Mouse (Mus musculus) intestine, embryonic 14.5 days (tissue): ENCODE measurements around the gene Clptm1l. TPM values are rescaled to one million over a fixed set of nuclear protein-coding genes. Genes with fewer than 3 reads are reported as not detected.

Source experiments
- ATAC-seq: fragments of 200-750 bp; cut with Nextera tagmentation; replicated peaks from 2 replicates; pipeline ENCODE4 v1.8.0; 2017; ENCODE audit warnings: low read depth, moderate number of reproducible peaks, moderate TSS enrichment, moderate library complexity; ENCODE audit not compliant: low FRiP score, low TSS enrichment
- DNase-seq: peaks from one replicate; pipeline ENCODE4 v3.0.0-alpha.2; 2018; ENCODE audit warnings: low spot score
- H3K27ac ChIP-seq: fragments of 300-500 bp; sonication (generic); 2 replicates; pipeline ENCODE4 v1.5.1; 2014; ENCODE audit warnings: low read depth, mild to moderate bottlenecking, control low read depth
- H3K27me3 ChIP-seq: fragments of 300-500 bp; sonication (generic); replicated peaks from 2 replicates; pipeline ENCODE4 v1.6.1; 2014; ENCODE audit warnings: low read length, control low read depth; ENCODE audit not compliant: control insufficient read depth, insufficient read depth
- H3K36me3 ChIP-seq: fragments of 300-500 bp; sonication (generic); 2 replicates; pipeline ENCODE4 v1.6.1; 2014; ENCODE audit warnings: low read length, control low read depth; ENCODE audit not compliant: control insufficient read depth, insufficient read depth
- H3K4me1 ChIP-seq: fragments of 300-500 bp; sonication (generic); replicated peaks from 2 replicates; pipeline ENCODE4 v1.6.1; 2014; ENCODE audit warnings: low read length, control low read depth, mixed read lengths; ENCODE audit not compliant: control insufficient read depth, insufficient read depth
- H3K4me2 ChIP-seq: fragments of 300-500 bp; sonication (generic); 2 replicates; pipeline ENCODE4 v1.6.1; 2014; ENCODE audit warnings: low read length
- H3K4me3 ChIP-seq: fragments of 300-500 bp; sonication (generic); 2 replicates; pipeline ENCODE4 v1.5.1; 2014; ENCODE audit warnings: low read depth, low read length, control low read depth, mixed read lengths
- H3K9ac ChIP-seq: fragments of 300-500 bp; sonication (generic); 2 replicates; pipeline ENCODE4 v1.6.1; 2014; ENCODE audit warnings: mild to moderate bottlenecking, low read length
- H3K9me3 ChIP-seq: fragments of 300-500 bp; sonication (generic); 2 replicates; pipeline ENCODE4 v1.6.1; 2016; ENCODE audit warnings: low read length, control low read depth; ENCODE audit not compliant: control insufficient read depth
- WGBS: fragments of 180-500 bp; shearing (Covaris S2); extraction: QIAGEN DNeasy Blood & Tissue Kit; methylation state at CpG from one replicate; pipeline ENCODE4 v1.1.7; 2014; 5-methylcytosine and 5-hydroxymethylcytosine counted together
- polyA plus RNA-seq: library from polyadenylated mRNA; unstranded; fragments of >200 nt; fragmentation: Nextera tagmentation; extraction: Ambion mirVana; gene quantifications from 2 replicates; pipeline ENCODE4 v1.2.1, GENCODE M21; 2014

Clptm1l gene
- polyA plus RNA-seq: 130 and 141 TPM in 2 replicates

DNA sequence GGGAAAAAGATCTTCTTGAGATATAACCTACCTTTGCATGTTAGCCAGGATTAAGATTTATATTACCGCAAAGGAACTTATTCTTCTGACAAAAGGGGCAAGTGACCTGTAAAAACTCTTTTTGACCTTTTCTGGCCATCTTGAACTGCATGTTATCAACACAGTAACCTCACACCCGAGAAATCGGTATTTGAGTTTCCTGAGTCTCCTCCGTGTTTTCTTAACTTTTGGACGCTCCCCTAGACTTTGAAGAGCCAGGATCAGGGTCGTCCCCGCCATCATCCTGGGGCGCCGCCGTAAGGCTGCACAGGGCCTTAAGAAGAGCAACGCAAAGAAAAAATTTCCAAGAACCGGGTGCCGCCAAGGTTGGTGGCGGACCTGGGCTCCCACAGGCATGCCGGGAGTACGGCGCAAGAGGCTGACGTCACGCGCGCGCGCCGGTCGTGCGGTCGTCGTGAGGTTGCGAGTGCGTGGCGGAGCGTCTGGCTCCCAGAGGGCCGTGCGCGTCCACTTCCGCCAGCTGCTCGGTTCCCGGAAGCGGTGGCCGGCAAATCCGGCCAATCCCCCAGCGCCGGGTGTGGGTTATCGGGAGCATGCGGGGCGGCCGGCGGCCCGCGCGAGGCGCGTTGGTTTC is at the start of gene Clptm1l:
Gene Clptm1l, plus strand, starts transcription at position 485 of the 634 bp plus-strand sequence.
- H3K27ac ChIP-seq: peak within 1 kb of the TSS; percentile 43
- H3K9ac ChIP-seq: peak within 1 kb of the TSS; percentile 67
- H3K27me3 ChIP-seq: no peaks in the 10 kb centered on the region
- peak; percentile 97 for DNase-seq
- peaks cover 14% of the 10 kb centered on the region for H3K4me1 ChIP-seq
- peak within 1 kb of the TSS; percentile 86 for H3K4me3 ChIP-seq
- H3K4me2 ChIP-seq: peak within 1 kb of the TSS; percentile 97
- no peaks in the 10 kb centered on the region for H3K9me3 ChIP-seq
- under 1% methylated on average over 46 of the region's 53 CpGs for WGBS
- ATAC-seq: peak; percentile 99
- peaks cover 27% of the 10 kb centered on the region for H3K36me3 ChIP-seq

DNA sequence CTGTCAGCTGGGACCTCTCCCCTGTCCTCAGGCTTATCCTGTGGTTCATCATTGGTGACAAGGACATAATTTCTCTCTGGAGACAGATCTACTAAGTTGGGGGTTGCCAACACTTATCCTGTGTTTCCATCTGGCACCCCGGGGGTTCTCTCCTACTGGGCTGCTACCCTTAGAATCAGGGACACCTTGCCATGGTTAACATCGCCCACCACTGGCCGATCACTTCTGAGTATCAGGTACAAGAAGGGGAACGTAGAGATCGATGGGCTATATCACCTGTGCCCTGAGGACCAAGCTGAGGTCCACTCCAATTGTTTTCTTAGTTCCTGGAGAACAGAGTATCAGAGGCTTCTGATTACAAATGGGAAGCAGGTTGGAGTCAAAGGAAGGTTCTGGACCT is 39.6 kb upstream of the Clptm1l start:
- Histone ChIP-seq H3K9ac (no peak overlapping the region), H3K9me3 (no peaks in the 10 kb centered on the region), H3K4me2 (no peak overlapping the region), H3K4me3 (no peak overlapping the region), H3K4me1 (no peaks in the 10 kb centered on the region), H3K36me3 (no peaks in the 10 kb centered on the region), H3K27me3 (no peaks in the 10 kb centered on the region), H3K27ac (no peak overlapping the region)
- DNase-seq (no peak), ATAC-seq (no peak)
- 82% methylated on average over 5 of the region's 5 CpGs for WGBS

DNA sequence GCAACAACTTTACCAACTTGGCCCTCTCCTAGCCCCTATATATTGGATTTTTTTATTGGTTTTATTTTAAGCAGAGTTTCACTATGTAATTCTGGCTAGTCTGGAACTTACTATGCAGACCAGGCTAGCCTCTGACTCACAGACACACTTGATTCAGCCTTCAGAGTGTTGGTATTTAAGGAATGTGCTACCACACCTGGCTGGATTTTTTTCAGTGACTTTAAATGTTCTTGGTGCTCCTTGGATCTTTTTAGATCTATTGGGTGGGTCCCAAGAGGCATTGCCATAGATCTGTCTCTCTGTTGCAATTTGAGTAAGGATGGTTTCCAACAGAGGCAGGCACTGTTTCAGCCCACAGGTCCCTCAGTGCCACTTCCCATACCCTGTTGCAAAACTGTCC is 28.8 kb upstream of the Clptm1l start:
- Histone ChIP-seq H3K4me3 (no peak overlapping the region), H3K27ac (no peak overlapping the region), H3K36me3 (no peaks in the 10 kb centered on the region), H3K4me2 (no peak overlapping the region), H3K9ac (no peak overlapping the region), H3K9me3 (no peaks in the 10 kb centered on the region), H3K27me3 (no peaks in the 10 kb centered on the region), H3K4me1 (no peaks in the 10 kb centered on the region)
- ATAC-seq: no peak
- DNase-seq: no peak

DNA sequence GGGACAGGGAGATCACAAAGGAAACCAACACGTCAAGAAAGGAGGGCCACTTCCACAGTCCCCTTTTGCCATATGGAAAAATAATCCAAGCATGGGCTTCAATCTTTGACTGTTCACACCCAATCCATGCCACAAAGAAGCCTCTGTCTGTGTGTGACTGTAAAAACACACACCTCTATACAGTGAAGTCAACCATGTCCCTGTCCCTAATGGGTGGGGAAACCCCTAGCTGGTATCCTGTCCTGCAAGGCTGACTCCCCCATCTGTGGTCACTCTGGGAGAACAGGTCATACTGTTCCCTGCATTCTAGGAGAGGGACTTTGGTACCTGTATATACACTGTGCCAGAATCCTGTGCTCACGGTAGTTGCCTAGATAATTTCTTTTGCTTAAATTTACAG is 26.5 kb upstream of the Clptm1l start:
- ATAC-seq (no peak), DNase-seq (no peak)
- Histone ChIP-seq H3K27ac (no peak overlapping the region), H3K9me3 (no peaks in the 10 kb centered on the region), H3K36me3 (no peaks in the 10 kb centered on the region), H3K9ac (no peak overlapping the region), H3K4me1 (no peaks in the 10 kb centered on the region), H3K27me3 (no peaks in the 10 kb centered on the region), H3K4me2 (no peak overlapping the region), H3K4me3 (no peak overlapping the region)
- WGBS: 68% methylated on average over 2 of the region's 2 CpGs

DNA sequence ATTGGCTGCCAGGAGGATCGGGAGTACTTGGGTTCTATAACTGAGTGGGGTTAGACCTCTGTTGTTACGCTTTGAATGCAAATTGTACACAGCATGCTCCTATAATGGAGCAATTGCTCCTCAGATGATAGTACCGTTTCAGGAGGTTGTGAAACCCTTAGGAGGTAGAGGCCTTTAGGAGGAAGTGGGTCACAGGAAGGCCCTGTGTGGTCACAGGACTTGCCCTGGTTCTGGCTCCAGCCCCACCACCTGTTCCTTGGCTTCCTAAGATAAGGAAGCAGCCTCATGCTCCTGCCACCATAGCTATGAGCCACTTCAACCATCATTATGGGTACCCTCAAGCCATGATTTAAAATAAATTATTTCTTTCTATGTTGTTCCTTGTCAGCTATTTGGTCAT is 12.3 kb upstream of the Clptm1l start:
- Histone ChIP-seq H3K27me3 (no peaks in the 10 kb centered on the region), H3K4me1 (no peaks in the 10 kb centered on the region), H3K9me3 (no peaks in the 10 kb centered on the region), H3K36me3 (no peaks in the 10 kb centered on the region), H3K4me2 (no peak overlapping the region), H3K27ac (no peak overlapping the region), H3K4me3 (no peak overlapping the region), H3K9ac (no peak overlapping the region)
- WGBS: 76% methylated on average over 3 of the region's 3 CpGs
- DNase-seq (no peak), ATAC-seq (no peak)

DNA sequence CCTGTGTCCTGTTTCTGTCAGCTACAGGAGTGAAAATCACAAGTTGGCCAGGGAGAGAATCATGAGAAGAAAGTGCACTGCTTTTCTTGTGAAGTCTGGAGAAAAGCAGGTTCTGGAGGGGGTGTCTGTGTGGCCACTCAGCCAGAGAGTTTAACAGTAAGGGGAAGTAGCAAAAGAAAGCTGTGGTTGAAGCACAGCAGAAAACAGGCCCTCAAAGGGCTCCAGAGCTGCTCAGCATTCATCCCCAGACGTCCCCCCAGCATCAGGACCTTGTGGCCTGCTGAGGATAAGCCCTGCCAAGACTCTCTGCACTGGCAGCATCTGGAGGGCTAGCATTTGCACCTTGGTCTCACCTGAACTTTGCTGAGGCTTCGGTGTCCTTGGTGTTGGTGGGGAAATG is 11.3 kb upstream of the Clptm1l start:
- no peak overlapping the region for H3K4me3 ChIP-seq
- no peak overlapping the region for H3K4me2 ChIP-seq
- 43% methylated on average over 2 of the region's 2 CpGs for WGBS
- no peaks in the 10 kb centered on the region for H3K9me3 ChIP-seq
- no peak overlapping the region for H3K27ac ChIP-seq
- no peaks in the 10 kb centered on the region for H3K27me3 ChIP-seq
- DNase-seq (no peak), ATAC-seq (no peak)
- no peak overlapping the region for H3K9ac ChIP-seq
- H3K36me3 ChIP-seq: no peaks in the 10 kb centered on the region
- H3K4me1 ChIP-seq: no peaks in the 10 kb centered on the region

DNA sequence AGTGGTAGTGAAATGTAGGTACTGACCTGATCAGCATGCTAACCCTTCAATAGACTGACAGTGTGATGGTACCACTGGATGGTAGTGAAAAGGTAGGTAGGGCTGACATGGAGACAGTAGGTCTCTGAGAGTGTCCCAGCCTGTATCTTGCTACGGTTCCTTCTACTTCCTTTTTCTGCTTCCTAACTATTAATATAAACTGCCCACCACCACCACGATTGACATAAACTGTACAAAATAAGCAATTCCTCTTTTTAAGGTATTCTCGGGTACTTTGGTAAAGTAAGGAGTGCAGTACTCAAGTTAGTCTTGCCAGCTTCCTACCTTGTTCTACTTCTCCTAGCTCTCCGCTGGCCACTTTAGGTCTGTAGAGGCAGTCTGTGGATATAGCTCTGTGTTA is 7.5 kb upstream of the Clptm1l start:
- no peak overlapping the region for H3K4me3 ChIP-seq
- H3K9ac ChIP-seq: no peak overlapping the region
- H3K4me1 ChIP-seq: no peaks in the 10 kb centered on the region
- H3K9me3 ChIP-seq: no peaks in the 10 kb centered on the region
- H3K27me3 ChIP-seq: no peaks in the 10 kb centered on the region
- ATAC-seq: no peak
- H3K36me3 ChIP-seq: no peaks in the 10 kb centered on the region
- no peak overlapping the region for H3K27ac ChIP-seq
- no peak for DNase-seq
- WGBS: 69% methylated on average over 4 of the region's 4 CpGs
- H3K4me2 ChIP-seq: no peak overlapping the region

DNA sequence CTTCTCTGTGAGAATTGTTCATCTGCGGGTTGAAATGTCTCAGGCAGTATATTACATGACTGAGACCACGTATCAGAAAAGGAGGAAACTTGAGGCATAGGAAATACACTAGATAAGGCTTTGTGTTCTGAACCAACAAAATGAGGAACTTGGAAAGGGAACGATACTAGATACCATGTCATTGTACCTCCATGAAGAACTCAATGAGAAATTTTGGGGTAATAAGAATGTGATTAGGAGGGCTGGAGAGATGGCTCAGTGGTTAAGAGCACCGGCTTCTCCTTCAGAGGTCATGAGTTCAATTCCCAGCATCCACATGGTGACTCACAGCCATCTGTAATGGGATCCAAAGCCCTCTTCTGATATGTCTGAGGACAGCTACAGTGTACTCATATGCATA is 3.6 kb upstream of the Clptm1l start:
- Histone ChIP-seq H3K36me3 (no peaks in the 10 kb centered on the region), H3K9me3 (no peaks in the 10 kb centered on the region), H3K4me2 (no peak overlapping the region), H3K27me3 (no peaks in the 10 kb centered on the region), H3K4me1 (peaks cover 13% of the 10 kb centered on the region), H3K27ac (no peak overlapping the region), H3K4me3 (no peak overlapping the region), H3K9ac (no peak overlapping the region)
- DNase-seq: no peak
- WGBS: 74% methylated on average over 4 of the region's 4 CpGs
- ATAC-seq: no peak

DNA sequence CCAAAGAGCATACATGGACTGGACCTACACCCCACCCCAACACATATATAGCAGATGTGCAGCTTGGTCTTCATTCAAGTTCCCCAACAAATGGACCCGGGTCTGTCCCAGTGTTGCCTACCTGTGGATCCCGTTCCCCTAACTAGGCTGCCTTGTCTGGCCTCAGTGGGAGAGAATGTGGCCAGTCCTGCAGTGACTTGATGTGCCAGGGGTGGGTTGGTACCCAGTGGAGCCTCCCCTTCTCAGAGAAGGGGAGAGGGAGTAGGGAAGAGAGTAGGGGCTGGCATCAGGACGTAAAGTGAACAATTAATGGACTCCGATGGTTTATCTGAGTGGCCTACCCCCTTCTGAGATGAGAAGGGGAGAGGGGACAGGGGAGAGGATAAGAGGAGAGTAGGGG is 760 bp upstream of the Clptm1l start:
- peak; percentile 56 for DNase-seq
- peak overlapping the region; percentile 97 for H3K4me2 ChIP-seq
- H3K9ac ChIP-seq: peak overlapping the region; percentile 67
- H3K4me1 ChIP-seq: peaks cover 14% of the 10 kb centered on the region
- 45% methylated on average over 4 of the region's 4 CpGs for WGBS
- H3K4me3 ChIP-seq: peak overlapping the region; percentile 86
- no peak for ATAC-seq
- H3K9me3 ChIP-seq: no peaks in the 10 kb centered on the region
- H3K27ac ChIP-seq: no peak overlapping the region
- peaks cover 21% of the 10 kb centered on the region for H3K36me3 ChIP-seq
- no peaks in the 10 kb centered on the region for H3K27me3 ChIP-seq
